Mouse (Mus musculus) myocyte (in vitro differentiated cells): Measurements from ENCODE around the gene Terf2.

Experiments used
- CEBPB ChIP-seq: IDR thresholded peaks from 2 replicates; pipeline ENCODE4 v1.6.1; 2011; ENCODE audit warnings: mild to moderate bottlenecking, moderate library complexity; ENCODE audit not compliant: poor library complexity, insufficient read depth, severe bottlenecking
- E2F4 ChIP-seq: IDR thresholded peaks from one replicate; pipeline ENCODE4 v1.6.1; 2011; ENCODE audit warnings: mild to moderate bottlenecking, control low read depth, moderate library complexity; ENCODE audit not compliant: insufficient read depth
- MAX ChIP-seq: IDR thresholded peaks from one replicate; pipeline ENCODE4 v1.6.1; 2011; ENCODE audit warnings: low read depth, mild to moderate bottlenecking, control low read depth
- MYOD1 ChIP-seq, 3 experiments: IDR thresholded peaks; one replicate each; pipeline ENCODE4 v1.6.1; 2011; ENCODE audit warnings: control low read depth in 2 of 3, low read depth in 2 of 3, mild to moderate bottlenecking in 2 of 3, moderate library complexity in 1 of 3; ENCODE audit not compliant: insufficient read length in 2 of 3, control insufficient read depth in 1 of 3
- MYOG ChIP-seq, 3 experiments: IDR thresholded peaks; one replicate each; pipeline ENCODE4 v1.6.1; 2011; ENCODE audit warnings: control low read depth in 2 of 3, low read depth in 2 of 3, mild to moderate bottlenecking in 2 of 3; ENCODE audit not compliant: insufficient read length in 2 of 3, control insufficient read depth in 1 of 3, insufficient read depth in 1 of 3
- POLR2A ChIP-seq: IDR thresholded peaks from one replicate; pipeline ENCODE4 v1.6.1; 2011; ENCODE audit warnings: low read depth, mild to moderate bottlenecking, control low read depth, moderate library complexity; ENCODE audit not compliant: insufficient read length
- POLR2AphosphoS2 ChIP-seq: IDR thresholded peaks from one replicate; pipeline ENCODE4 v1.6.1; 2011; ENCODE audit warnings: low read depth, control low read depth; ENCODE audit not compliant: insufficient read length
- REST ChIP-seq: IDR thresholded peaks from one replicate; pipeline ENCODE4 v1.6.1; 2011; ENCODE audit warnings: mild to moderate bottlenecking, control low read depth, moderate library complexity; ENCODE audit not compliant: insufficient read depth, insufficient read length
- SRF ChIP-seq: IDR thresholded peaks from one replicate; pipeline ENCODE4 v1.6.1; 2011; ENCODE audit warnings: low read depth; ENCODE audit not compliant: control insufficient read depth, insufficient read length
- TCF12 ChIP-seq: IDR thresholded peaks from one replicate; pipeline ENCODE4 v1.6.1; 2011; ENCODE audit warnings: mild to moderate bottlenecking, control low read depth; ENCODE audit not compliant: poor library complexity, insufficient read depth, severe bottlenecking
- TCF3 ChIP-seq: IDR thresholded peaks from one replicate; pipeline ENCODE4 v1.6.1; 2011; ENCODE audit warnings: low read depth, control low read depth; ENCODE audit not compliant: insufficient read length
- USF1 ChIP-seq: IDR thresholded peaks from one replicate; pipeline ENCODE4 v1.6.1; 2011; ENCODE audit warnings: low read depth, mild to moderate bottlenecking, control low read depth, moderate library complexity

DNA sequence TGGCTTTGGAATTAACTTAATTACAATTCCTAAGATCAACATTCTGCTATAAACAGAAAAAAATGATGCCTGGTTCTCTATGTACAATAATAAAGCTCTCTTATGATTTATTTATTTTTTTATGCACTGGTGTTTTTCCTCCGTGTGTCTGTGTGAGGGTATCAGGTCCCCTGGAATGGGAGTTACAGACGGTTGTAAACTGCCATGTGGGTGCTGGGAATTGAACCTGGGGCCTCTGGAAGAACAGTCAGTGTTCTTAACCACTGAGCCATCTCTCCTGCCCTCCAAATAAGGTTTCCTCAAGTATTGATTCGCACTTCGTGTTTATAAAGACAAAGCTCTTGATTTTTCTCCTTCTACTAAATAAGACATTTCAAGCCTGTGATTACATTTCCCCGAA is 42.0 kb upstream of the Terf2 start:
- TF ChIP-seq POLR2A (no peak), E2F4 (no peak), REST (no peak), USF1 (no peak), MAX (no peak), TCF12 (no peak), CEBPB (no peak), POLR2AphosphoS2 (no peak), MYOG (IDR thresholded peaks at IDR 0.05; ENCODE audit: control insufficient read depth in 1 of 3, insufficient read depth in 1 of 3, insufficient read length in 2 of 3, low read depth in 2 of 3) (no peak), MYOD1 (IDR thresholded peaks at IDR 0.05; ENCODE audit: control insufficient read depth in 1 of 3, insufficient read length in 2 of 3, low read depth in 2 of 3) (no peak), SRF (no peak), TCF3 (no peak)
